11 mouse cellular contexts compared by ENCODE assay signal in the genomic region with DNA sequence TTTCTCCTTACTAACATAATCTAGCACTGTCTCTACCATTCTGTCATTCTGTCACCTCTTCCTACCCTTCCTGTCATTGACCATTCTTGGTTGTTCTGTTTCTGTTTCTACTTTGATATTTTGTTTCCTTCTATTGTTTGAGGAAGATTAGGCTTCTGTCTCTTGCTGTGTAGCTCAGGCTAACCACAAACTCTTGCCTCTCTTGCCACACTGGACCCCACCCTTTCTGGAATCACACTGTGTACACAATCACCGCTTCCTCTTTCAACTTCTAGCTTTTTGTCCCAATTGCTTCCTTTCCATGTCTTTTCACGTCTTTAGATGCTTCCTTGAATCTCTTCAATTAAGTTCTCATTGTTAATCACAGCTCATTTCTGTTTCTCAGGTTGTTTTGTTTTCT.
DNase-seq lines count a peak whose midpoint lies in the region; ATAC-seq lines count a peak whose summit lies in the region.
"Had no signal": no experiment of that assay in that cellular context is flagged by ENCODE, and none has a peak within 500 bp of the region (broad histone marks: within the 10 kb centered on the region; RNA-seq: fewer than 3 reads in every experiment).

No protein-coding gene starts in this region.

- H3K27ac ChIP-seq in midbrain, embryonic 10.5 days (replicated peaks) = peak overlapping the region; percentile 88; the same call in 1 of the 2 replicates
- no peak overlapping the region; the same call in 1 of the 2 replicates for H3K27ac ChIP-seq in midbrain, embryonic 14.5 days (replicated peaks; ENCODE audit: low read depth, low read length)
- peak overlapping the region; percentile 85 for H3K27ac ChIP-seq in hindbrain, embryonic 15.5 days (replicated peaks)
- H3K27ac ChIP-seq: limb, embryonic 13.5 days; stomach, postnatal 0 days had no signal

- H3K4me1 ChIP-seq in midbrain, embryonic 10.5 days = peaks cover 41% of the 10 kb centered on the region
- H3K4me1 ChIP-seq in midbrain, embryonic 14.5 days (ENCODE audit: control insufficient read depth, insufficient read depth, low read length) = peaks cover 15% of the 10 kb centered on the region
- H3K4me1 ChIP-seq in hindbrain, embryonic 15.5 days (replicated peaks) = peaks cover 24% of the 10 kb centered on the region

- 82% methylated on average over 2 of the region's 2 CpGs for WGBS in midbrain, embryonic 10.5 days
- WGBS in midbrain, embryonic 14.5 days = 83% methylated on average over 2 of the region's 2 CpGs
- 91% methylated on average over 2 of the region's 2 CpGs for WGBS in hindbrain, embryonic 15.5 days

- DNase-seq in heart, adult 9 months (ENCODE audit: low spot score in 2 of 2) = peak; percentile 40 to 46
- DNase-seq in heart, postnatal 4 days = no peak
- no peak for DNase-seq in midbrain, embryonic 10.5 days (ENCODE audit: low spot score)
- DNase-seq in midbrain, embryonic 14.5 days = no peak
- no peak for DNase-seq in cerebellum, adult 9-10 months
- DNase-seq in embryo, embryonic 9.5 days (ENCODE audit: extremely low spot score) = no peak
- DNase-seq: kidney, adult 18-20 months had no signal

- no peak overlapping the region for H3K4me2 ChIP-seq in midbrain, embryonic 14.5 days (ENCODE audit: low read length)
- H3K4me2 ChIP-seq in hindbrain, embryonic 15.5 days = no peak overlapping the region
- H3K4me2 ChIP-seq: limb, embryonic 13.5 days had no signal

- no peak for ATAC-seq in midbrain, embryonic 14.5 days (ENCODE audit: low FRiP score, low TSS enrichment)
- no peak for ATAC-seq in hindbrain, embryonic 15.5 days (ENCODE audit: low FRiP score, low read depth)
- peak; percentile 91 for ATAC-seq in monocyte, adult 5-6 weeks (replicated peaks; ENCODE audit: insufficient number of reproducible peaks, low FRiP score, low TSS enrichment, poor library complexity, severe bottlenecking)

- no peak overlapping the region for H3K4me3 ChIP-seq in midbrain, embryonic 10.5 days
- no peak overlapping the region for H3K4me3 ChIP-seq in midbrain, embryonic 14.5 days (replicated peaks; ENCODE audit: low read depth, low read length)
- no peak overlapping the region for H3K4me3 ChIP-seq in hindbrain, embryonic 15.5 days
- H3K4me3 ChIP-seq: limb, embryonic 13.5 days had no signal

- H3K36me3 ChIP-seq in midbrain, embryonic 10.5 days = no peaks in the 10 kb centered on the region
- H3K36me3 ChIP-seq in midbrain, embryonic 14.5 days (ENCODE audit: control insufficient read depth, insufficient read depth, low read length) = no peaks in the 10 kb centered on the region
- H3K36me3 ChIP-seq in hindbrain, embryonic 15.5 days = no peaks in the 10 kb centered on the region
- H3K36me3 ChIP-seq: limb, embryonic 13.5 days had no signal

- no peak overlapping the region for H3K9ac ChIP-seq in midbrain, embryonic 14.5 days (replicated peaks; ENCODE audit: low read length)
- H3K9ac ChIP-seq in hindbrain, embryonic 15.5 days = no peak overlapping the region
- H3K9ac ChIP-seq: limb, embryonic 13.5 days had no signal

- no peaks in the 10 kb centered on the region for H3K9me3 ChIP-seq in midbrain, embryonic 10.5 days (replicated peaks)
- H3K9me3 ChIP-seq in midbrain, embryonic 14.5 days (ENCODE audit: control insufficient read depth, low read length) = no peaks in the 10 kb centered on the region
- no peaks in the 10 kb centered on the region for H3K9me3 ChIP-seq in hindbrain, embryonic 15.5 days
- H3K9me3 ChIP-seq: limb, embryonic 13.5 days had no signal

- H3K27me3 ChIP-seq in midbrain, embryonic 10.5 days (ENCODE audit: low read depth, poor library complexity, severe bottlenecking) = no peaks in the 10 kb centered on the region
- no peaks in the 10 kb centered on the region for H3K27me3 ChIP-seq in midbrain, embryonic 14.5 days (ENCODE audit: control insufficient read depth, insufficient read depth, low read length)
- no peaks in the 10 kb centered on the region for H3K27me3 ChIP-seq in hindbrain, embryonic 15.5 days

Comparison
In these comparisons a context has a peak if more than half of its experiments do, and no peak if none do; other contexts are left out.
1. DNase-seq: peak in heart, adult 9 months (2 of 2); none in heart, postnatal 4 days (single experiment), midbrain, embryonic 10.5 days (single experiment), midbrain, embryonic 14.5 days (single experiment), cerebellum, adult 9-10 months (single experiment) and embryo, embryonic 9.5 days (single experiment).